Mouse (Mus musculus) layer of hippocampus, adult 9-10 months (tissue): ENCODE measurements at regions not wholly inside any gene's neighbourhood (a gene's known extent, or its start where the extent isn't known, plus 50 kb on each side); places are given as distances from the start of the nearest gene placed in this dataset.

Experiments
- DNase-seq: peaks from one replicate; pipeline ENCODE4 v3.0.0; 2022; ENCODE audit warnings: low spot score

DNA sequence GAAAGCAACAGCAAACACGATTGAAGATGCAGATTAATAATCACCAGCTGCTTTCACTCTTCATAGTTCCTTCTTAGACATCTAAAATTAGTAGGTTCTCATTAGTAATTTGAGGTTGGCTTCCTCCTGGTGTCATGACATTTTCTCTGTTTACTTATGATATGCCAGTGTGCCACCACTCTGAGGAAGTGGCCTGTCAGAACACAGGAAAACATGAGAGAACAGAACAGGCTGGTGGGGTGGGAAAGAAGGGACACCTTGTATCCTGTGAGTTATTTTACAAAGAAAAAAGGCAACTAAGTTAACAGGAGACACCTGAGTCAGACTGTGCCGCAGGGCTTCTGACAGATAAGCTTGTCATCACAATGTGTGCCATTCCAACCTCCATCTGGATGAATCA is 981.4 kb downstream of the Pdha2 start:
- DNase-seq = no peak

GRCm38 (mm10) chr3:140233144-140233543 is 979.0 kb downstream of the Pdha2 start:
- no peak for DNase-seq

GRCm38 (mm10) chr3:140233809-140234208 is 978.3 kb downstream of the Pdha2 start:
- no peak for DNase-seq

DNA sequence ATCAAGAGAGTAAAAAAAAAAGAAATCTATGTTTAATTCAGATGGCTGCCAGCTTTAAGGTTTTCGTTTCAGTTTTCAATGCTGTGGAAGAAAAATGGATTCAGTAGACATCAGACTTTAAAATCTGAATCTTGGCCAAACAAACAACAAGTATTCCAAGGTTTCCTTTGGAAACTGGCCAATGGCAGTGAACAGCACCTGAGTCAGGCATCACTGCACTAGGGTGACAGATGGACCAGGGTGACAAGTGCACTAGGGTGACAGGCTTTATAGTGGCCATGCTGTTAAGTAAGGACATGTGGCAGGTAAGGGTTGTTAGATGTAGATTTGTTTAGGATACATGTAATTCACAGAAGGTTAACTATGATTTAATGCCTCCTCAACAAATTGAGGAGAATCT is 972.9 kb downstream of the Pdha2 start:
- no peak for DNase-seq
